Mouse (Mus musculus) intestine, postnatal 0 days (tissue): ENCODE data around the gene 1700007K13Rik. TPM values are rescaled to one million over a fixed set of nuclear protein-coding genes. Genes with fewer than 3 reads are reported as not detected.

ENCODE experiments used
- ATAC-seq: fragments of 200-750 bp; cut with Nextera tagmentation; 2 replicates; pipeline ENCODE4 v1.8.0; 2017; ENCODE audit warnings: mild to moderate bottlenecking, moderate TSS enrichment, moderate library complexity
- H3K27ac ChIP-seq: fragments of 300-500 bp; sonication (generic); 2 replicates; pipeline ENCODE4 v1.5.1; 2014; ENCODE audit warnings: mild to moderate bottlenecking, low read depth, low read length, moderate library complexity
- H3K27me3 ChIP-seq: fragments of 300-500 bp; sonication (generic); replicated peaks from 2 replicates; pipeline ENCODE4 v1.6.1; 2014; ENCODE audit warnings: low read length, mixed read lengths; ENCODE audit not compliant: control insufficient read depth, insufficient read depth
- H3K36me3 ChIP-seq: fragments of 300-500 bp; sonication (generic); 2 replicates; pipeline ENCODE4 v1.6.1; 2014; ENCODE audit warnings: mild to moderate bottlenecking, moderate library complexity; ENCODE audit not compliant: control insufficient read depth, insufficient read depth
- H3K4me1 ChIP-seq: fragments of 300-500 bp; sonication (generic); replicated peaks from 2 replicates; pipeline ENCODE4 v1.6.1; 2014; ENCODE audit warnings: antibody characterized with exemption, low read length, mixed read lengths; ENCODE audit not compliant: control insufficient read depth, insufficient read depth
- H3K4me2 ChIP-seq: fragments of 300-500 bp; sonication (generic); replicated peaks from 2 replicates; pipeline ENCODE4 v1.6.1; 2014; ENCODE audit warnings: low read depth, mild to moderate bottlenecking, moderate library complexity
- H3K4me3 ChIP-seq: fragments of 300-500 bp; sonication (generic); 2 replicates; pipeline ENCODE4 v1.5.1; 2014; ENCODE audit warnings: low read depth, low read length
- H3K9ac ChIP-seq: fragments of 300-500 bp; sonication (generic); 2 replicates; pipeline ENCODE4 v1.6.1; 2014; ENCODE audit warnings: mild to moderate bottlenecking, low read depth, low read length
- H3K9me3 ChIP-seq: fragments of 300-500 bp; sonication (generic); 2 replicates; pipeline ENCODE4 v1.6.1; 2016; ENCODE audit warnings: mixed run types; ENCODE audit not compliant: control insufficient read depth
- CTCF ChIP-seq: sonication (generic); IDR thresholded peaks from 2 replicates; pipeline ENCODE4 v1.5.1; 2016; ENCODE audit warnings: low read depth, mild to moderate bottlenecking, control low read depth, antibody characterized with exemption, moderate library complexity
- WGBS: fragments of 180-500 bp; shearing (Covaris S2); extraction: QIAGEN DNeasy Blood & Tissue Kit; methylation state at CpG from one replicate; pipeline ENCODE4 v1.1.7; 2014; 5-methylcytosine and 5-hydroxymethylcytosine counted together
- polyA plus RNA-seq: library from polyadenylated mRNA; unstranded; fragments of >200 nt; fragmentation: Nextera tagmentation; extraction: Ambion mirVana; gene quantifications from 2 replicates; pipeline ENCODE4 v1.2.1, GENCODE M21; 2015

The 1700007K13Rik gene
- polyA plus RNA-seq, 1 experiment from 2014 or later = not detected

DNA sequence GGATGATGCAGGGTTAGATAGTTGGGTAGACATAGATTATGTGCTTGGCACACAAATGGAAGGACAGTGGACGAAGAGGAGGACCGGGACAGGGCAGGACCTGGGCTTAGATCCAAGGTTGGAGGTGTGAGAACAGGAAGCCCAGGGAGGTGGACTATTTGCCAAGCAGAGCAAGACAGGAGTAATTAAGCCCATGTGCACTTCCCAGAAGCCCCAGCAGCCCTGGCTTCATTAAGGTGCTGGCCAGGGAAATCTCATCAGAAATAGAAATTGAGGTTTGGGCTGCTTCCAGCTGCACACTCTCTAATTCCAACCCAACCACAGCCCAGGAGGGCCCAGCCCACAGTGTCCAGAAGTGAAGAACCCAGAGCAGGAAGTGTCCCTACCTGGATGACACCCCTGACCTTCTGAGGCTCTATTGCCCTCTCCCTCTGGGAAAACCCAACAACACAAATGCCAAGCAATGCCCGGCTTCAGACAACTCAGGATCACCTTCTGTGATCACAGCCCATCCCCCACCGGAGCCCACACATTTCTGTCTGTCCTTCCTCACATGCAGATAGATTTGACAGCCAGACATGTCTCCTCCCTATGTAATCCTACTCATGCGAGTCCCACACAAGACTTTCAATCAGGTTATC is 51.9 kb downstream of the 1700007K13Rik start:
- no peak for TF ChIP-seq CTCF
- Histone ChIP-seq H3K4me1 (no peaks in the 10 kb centered on the region), H3K4me2 (no peak overlapping the region), H3K9ac (no peak overlapping the region), H3K9me3 (no peaks in the 10 kb centered on the region), H3K27ac (no peak overlapping the region), H3K4me3 (no peak overlapping the region), H3K36me3 (no peaks in the 10 kb centered on the region), H3K27me3 (no peaks in the 10 kb centered on the region)
- ATAC-seq = no peak
- WGBS = 80% methylated on average over 5 of the region's 5 CpGs

GRCm38 (mm10) chr2:28412936-28413335 is 53.2 kb downstream of the 1700007K13Rik start:
- Histone ChIP-seq H3K27ac (no peak overlapping the region), H3K4me2 (no peak overlapping the region), H3K4me1 (no peaks in the 10 kb centered on the region), H3K9me3 (no peaks in the 10 kb centered on the region), H3K27me3 (no peaks in the 10 kb centered on the region), H3K9ac (no peak overlapping the region), H3K36me3 (no peaks in the 10 kb centered on the region), H3K4me3 (no peak overlapping the region)
- TF ChIP-seq CTCF = no peak
- no peak for ATAC-seq
- WGBS = 73% methylated on average over 6 of the region's 6 CpGs

Other genes starting within 250 kb of the 1700007K13Rik start
- 0.61 and 0.73 TPM in 2 replicates for gene Ppp1r26, start 19.5 kb downstream of the 1700007K13Rik start, polyA plus RNA-seq
- 24.5 and 25.1 TPM in 2 replicates for gene Mrps2, start 1.7 kb upstream of the 1700007K13Rik start, polyA plus RNA-seq
- 1.1 and 1.6 TPM in 2 replicates for gene Gbgt1, start 30.6 kb upstream of the 1700007K13Rik start, polyA plus RNA-seq
- 6.0 and 8.7 TPM in 2 replicates for gene Gm10134, start 39.8 kb upstream of the 1700007K13Rik start, polyA plus RNA-seq
- gene Ralgds, start 46.8 kb upstream of the 1700007K13Rik start, polyA plus RNA-seq = 11.5 and 15.6 TPM in 2 replicates
- 5.5 and 7.9 TPM in 2 replicates for gene Cel, start 97.1 kb upstream of the 1700007K13Rik start, polyA plus RNA-seq
- gene Gtf3c5, start 117.4 kb upstream of the 1700007K13Rik start, polyA plus RNA-seq = 8.4 and 8.9 TPM in 2 replicates
- gene Gfi1b, start 155.7 kb upstream of the 1700007K13Rik start, polyA plus RNA-seq = 0.34 TPM in 1 of 2 replicates, not detected in the other
- gene Tsc1, start 174.9 kb upstream of the 1700007K13Rik start, polyA plus RNA-seq = 6.5 and 8.2 TPM in 2 replicates
- 0.60 and 0.86 TPM in 2 replicates for gene Spaca9, start 233.4 kb upstream of the 1700007K13Rik start, polyA plus RNA-seq
- 0.16 TPM in 1 of 2 replicates, not detected in the other for gene Ak8, start 233.8 kb upstream of the 1700007K13Rik start, polyA plus RNA-seq